Mouse (Mus musculus): Measurements from ENCODE around the gene Wdr93. TPM values are rescaled to one million over a fixed set of nuclear protein-coding genes. Genes with fewer than 3 reads are reported as not detected.

Gene Wdr93
- 0.05 and 0.10 TPM in 2 replicates for polyA plus RNA-seq (2012; rRNA removed)

DNA sequence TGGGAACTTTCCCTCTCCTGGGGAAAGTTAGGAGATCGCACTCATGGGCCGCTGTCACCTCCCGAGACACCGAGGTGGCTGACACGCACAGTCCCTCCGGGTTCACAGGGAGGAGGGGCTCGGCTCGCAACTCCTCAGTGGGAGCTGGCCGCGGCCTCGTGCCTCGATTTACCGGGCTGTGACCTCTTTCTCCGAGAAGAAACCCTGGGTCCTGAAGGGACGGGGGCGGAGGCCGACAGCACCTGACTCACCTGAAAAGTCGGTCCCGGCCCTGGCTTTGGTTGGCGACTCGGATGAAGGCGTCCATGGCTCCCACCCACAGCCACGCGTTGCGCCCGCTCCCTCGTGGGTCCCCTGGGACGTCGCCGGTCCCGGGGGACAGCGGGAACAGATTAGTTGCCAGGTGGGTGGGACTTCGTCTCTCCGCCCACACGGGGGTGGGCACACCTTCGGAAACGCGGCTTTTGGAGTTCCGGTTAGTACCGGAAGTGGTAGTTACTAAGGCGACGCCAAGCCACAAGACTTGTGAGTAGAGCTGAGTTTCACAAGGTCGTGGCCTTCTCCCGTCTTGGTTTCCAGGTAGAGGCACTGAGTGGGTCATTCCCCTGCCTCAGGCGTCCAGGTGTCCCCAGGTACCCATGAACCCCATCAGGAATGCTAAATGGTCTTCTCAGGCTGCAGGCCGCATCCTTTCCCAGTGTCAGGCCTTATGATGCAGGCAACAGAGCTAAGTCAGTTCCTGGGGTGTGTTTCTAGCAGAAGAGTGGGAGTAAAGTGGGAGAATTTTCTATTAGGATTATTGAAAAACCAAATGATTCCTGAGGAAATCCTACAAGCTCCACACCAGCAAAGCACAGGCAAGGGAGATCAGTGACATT lies at the start of gene Wdr93, which contains the start of gene Pex11a:
Gene Wdr93 (plus strand): TSS at position 505 of the 878 bp plus-strand sequence.
Gene Pex11a (minus strand): TSS at position 473 of the 878 bp plus-strand sequence.
- peak; percentile 80 for DNase-seq (ENCODE audit: low read depth, low spot score)
- WGBS, result 4% methylated on average over 46 of the region's 46 CpGs

- no peak for DNase-seq (ENCODE audit: low read depth, low spot score)
- WGBS, result 72% methylated on average over 8 of the region's 8 CpGs
Measured at GRCm38 (mm10) chr7:79696495-79696894, 46.5 kb upstream of the Wdr93 start.

GRCm38 (mm10) chr7:79702755-79703154 lies 40.2 kb upstream of the Wdr93 start:
- DNase-seq (ENCODE audit: low read depth, low spot score), result no peak
- WGBS, result 84% methylated on average over 16 of the region's 16 CpGs

DNA sequence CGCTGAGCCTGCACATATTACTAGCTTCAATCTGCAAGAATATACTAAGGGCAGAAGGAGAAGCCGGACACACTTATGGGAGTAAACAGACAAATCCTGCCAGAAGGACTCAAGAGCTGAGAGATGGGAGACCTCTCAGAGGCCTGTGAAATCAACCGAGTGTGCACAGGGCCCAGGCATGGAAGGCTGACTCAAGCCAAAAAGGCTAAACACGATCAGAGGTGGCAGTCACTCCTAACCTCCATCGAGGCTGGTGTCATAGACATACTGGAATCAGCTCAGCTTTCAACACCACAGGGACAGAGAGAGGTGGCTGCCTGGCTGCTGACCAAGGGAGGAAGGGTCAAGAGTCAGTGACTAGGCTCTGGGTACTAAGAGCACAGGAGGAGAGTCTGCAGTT lies 37.8 kb upstream of the Wdr93 start:
- 84% methylated on average over 5 of the region's 5 CpGs for WGBS
- DNase-seq (ENCODE audit: low read depth, low spot score), result no peak

DNA sequence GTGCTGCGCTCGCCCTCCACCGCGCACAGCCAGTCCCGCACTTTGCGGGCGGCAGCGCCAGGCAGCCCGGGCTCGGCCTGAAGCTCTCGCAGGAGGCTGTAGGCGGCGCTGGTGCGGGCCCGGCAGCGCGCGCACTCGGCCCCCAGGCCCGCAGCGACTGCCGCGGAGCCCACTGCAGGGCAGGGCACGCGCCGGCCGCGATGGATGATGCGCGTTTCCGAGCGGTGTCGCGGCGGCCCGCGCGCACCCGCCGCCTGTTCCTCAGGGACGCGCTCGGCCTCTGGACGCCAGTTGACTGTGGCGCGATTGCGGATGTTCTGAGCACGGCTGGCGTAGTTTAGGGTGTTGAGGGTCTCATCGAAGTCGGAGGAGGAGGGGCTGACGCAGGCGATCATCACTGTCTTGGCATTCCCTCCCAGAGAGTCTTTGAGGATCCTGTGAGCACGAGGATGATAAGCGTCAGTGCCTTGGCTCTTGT lies 32.8 kb upstream of the Wdr93 start:
- no peak for DNase-seq (ENCODE audit: low read depth, low spot score)
- WGBS, result 11% methylated on average over 55 of the region's 55 CpGs

GRCm38 (mm10) chr7:79710831-79711230 lies 32.1 kb upstream of the Wdr93 start:
- no peak for DNase-seq (ENCODE audit: low read depth, low spot score)
- 70% methylated on average over 17 of the region's 17 CpGs for WGBS

- under 1% methylated on average over 55 of the region's 55 CpGs for WGBS
- DNase-seq (ENCODE audit: low read depth, low spot score), result no peak
Measured at GRCm38 (mm10) chr7:79715187-79715981, 27.6 kb upstream of the Wdr93 start, which contains the start of gene Kif7. TSS of gene Kif7 (minus strand) at chr7:79715720.

DNA sequence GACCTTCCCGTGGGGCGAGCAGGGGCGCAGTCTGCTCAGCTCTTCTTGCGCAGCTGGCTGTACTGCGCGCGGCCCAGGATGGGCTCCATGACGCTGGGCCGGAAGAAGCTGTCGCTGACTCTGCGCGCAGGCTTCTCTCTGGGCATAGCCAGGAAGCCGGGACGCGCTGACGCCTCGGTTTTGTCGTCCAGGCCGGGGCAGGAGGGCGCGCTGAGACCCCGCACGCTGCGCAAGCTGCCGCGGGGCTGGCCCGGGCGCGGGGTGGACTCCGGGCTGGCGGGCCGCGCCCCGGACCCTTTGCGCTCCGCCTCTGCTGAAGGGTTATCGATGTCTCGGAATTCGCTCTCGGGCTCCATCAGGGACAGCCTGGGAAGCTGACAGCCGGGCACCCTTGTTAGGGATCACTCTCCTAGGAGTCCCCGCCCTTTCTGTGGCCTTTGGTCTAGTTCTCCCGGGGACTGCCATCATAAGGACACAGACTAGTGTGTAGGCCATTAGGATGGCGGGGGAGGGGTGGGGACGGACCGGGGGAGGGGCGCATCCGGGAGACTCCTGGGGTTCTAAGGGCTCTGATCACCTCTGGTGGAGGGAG lies 21.5 kb upstream of the Wdr93 start:
- under 1% methylated on average over 48 of the region's 48 CpGs for WGBS
- DNase-seq (ENCODE audit: low read depth, low spot score), result no peak

DNA sequence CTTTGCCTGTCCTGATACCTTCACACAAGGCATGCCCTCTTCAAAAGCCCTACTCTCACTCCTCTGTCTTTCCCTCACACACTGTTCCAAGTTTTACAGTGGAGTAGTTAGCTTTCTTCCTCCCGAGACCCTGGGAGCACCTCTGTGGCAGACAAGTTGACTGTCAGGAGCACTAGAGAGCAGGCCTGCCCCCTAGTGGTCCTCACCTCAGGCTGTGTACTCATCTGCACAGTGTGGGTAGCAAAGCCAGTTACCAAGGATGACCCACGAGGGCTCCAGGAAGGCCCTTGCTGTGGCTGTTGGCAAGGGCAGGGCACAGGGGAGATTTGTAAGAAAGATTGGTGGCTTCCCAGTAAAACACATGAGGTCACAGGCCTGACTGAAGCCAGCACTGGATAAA lies 15.9 kb upstream of the Wdr93 start:
- peak; percentile 22 for DNase-seq (ENCODE audit: low read depth, low spot score)

GRCm38 (mm10) chr7:79728219-79728618 lies 14.7 kb upstream of the Wdr93 start:
- DNase-seq (ENCODE audit: low read depth, low spot score), result peak; percentile 21
- WGBS, result 35% methylated on average over 6 of the region's 6 CpGs

More for the DNA sequence above, 15.9 kb upstream of the Wdr93 start:
- 5% methylated on average over 2 of the region's 2 CpGs for WGBS

DNA sequence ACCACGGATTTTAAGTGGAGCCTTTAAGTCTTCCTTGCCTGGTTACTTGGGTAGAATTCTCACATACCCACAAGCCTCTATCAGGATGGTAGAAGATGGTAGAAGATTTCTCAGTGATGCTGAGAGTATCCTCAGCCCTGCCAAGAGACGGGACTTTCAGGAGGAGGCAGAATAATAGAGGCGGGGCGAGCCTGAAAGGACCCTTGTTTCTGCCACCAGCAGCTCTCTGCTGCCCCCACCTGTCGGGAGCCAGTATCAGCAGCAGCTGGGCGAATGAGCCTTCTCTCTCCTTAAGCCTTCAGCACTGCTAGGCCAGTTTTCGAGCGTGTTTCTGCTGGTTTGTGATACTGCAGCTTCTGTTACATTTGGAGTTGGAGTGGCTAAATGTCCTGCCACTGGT lies 13.8 kb upstream of the Wdr93 start:
- 5% methylated on average over 8 of the region's 8 CpGs for WGBS
- DNase-seq (ENCODE audit: low read depth, low spot score), result no peak

DNA sequence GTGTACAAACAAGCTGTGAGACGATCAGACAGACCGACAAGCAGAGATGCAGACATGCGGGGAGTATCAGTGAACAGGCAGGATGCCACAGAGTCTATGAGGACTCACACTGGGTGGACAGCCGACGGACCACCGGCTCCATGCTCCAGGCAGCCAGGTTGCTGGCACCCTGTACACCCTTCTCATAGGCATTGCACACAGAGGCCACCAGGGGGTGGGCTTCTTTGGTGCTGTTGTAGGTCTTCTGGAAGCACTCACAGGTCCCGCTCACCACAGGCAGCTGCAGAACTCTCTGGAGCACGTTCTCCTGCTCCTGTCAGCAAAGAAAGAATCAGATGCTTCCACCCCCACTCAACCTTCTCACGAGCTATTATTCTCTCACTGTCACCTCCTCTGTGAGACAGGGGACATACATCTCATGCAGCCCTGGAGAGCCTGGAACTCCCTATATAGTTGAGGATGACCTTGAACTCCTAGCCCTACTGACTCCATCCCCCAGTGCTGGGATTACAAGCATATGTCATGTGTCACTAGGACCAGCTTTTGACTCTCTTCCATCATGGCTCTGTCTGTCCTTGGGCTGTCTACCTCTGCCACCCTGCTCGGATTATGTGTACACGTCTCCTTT lies 13.1 kb upstream of the Wdr93 start:
- no peak for DNase-seq (ENCODE audit: low read depth, low spot score)
- 67% methylated on average over 11 of the region's 11 CpGs for WGBS

GRCm38 (mm10) chr7:79731438-79731837 lies 11.5 kb upstream of the Wdr93 start:
- no peak for DNase-seq (ENCODE audit: low read depth, low spot score)
- WGBS, result 89% methylated on average over 13 of the region's 13 CpGs

DNA sequence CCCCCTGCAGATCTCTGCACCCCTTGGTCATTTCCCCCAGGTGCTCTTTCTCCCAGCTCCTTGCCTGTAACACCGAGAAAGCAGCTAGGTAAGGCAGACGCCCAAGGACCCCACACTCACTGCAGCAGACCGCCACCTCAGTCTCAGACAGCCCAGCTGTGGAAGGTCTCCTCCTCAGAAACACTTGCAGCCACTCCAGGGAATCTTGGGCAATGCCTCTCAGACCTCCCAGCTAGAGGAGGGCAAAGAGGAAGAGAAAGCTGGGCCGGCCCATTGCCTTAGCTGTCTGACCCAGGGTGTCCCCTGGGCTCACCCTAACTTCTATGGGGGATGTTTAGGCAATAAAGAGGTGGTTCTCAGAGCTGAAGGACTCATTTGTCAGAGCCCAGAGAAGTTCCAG lies 10.3 kb upstream of the Wdr93 start, which contains the start of gene Plin1:
Gene Plin1 (minus strand): TSS at position 282 of the 400 bp plus-strand sequence.
- DNase-seq (ENCODE audit: low read depth, low spot score), result no peak
- 84% methylated on average over 4 of the region's 4 CpGs for WGBS

- peak; percentile 89 for DNase-seq (ENCODE audit: low read depth, low spot score)
- WGBS, result 20% methylated on average over 8 of the region's 8 CpGs
Measured at GRCm38 (mm10) chr7:79734563-79734962, 8.4 kb upstream of the Wdr93 start.

DNA sequence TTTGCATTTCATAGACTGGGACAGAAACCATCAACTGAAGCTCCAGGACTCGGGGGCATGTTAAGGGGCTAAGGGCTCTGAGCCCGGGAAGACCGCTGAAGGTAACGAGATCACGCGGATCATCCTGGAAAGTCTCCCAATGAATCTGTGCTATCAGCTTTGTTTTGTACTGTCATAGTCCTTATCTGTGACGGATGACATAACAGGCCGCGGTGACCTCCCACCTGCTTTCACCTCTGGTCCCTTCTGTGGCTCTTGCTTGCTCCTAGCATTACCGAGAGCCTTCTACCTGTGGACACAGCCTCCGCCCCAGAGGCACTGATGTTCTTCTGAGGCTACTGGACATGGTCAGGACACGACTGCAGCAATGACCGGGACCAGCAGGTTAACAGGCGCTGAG lies 6.5 kb upstream of the Wdr93 start:
- DNase-seq (ENCODE audit: low read depth, low spot score), result no peak
- WGBS, result 94% methylated on average over 14 of the region's 14 CpGs

DNA sequence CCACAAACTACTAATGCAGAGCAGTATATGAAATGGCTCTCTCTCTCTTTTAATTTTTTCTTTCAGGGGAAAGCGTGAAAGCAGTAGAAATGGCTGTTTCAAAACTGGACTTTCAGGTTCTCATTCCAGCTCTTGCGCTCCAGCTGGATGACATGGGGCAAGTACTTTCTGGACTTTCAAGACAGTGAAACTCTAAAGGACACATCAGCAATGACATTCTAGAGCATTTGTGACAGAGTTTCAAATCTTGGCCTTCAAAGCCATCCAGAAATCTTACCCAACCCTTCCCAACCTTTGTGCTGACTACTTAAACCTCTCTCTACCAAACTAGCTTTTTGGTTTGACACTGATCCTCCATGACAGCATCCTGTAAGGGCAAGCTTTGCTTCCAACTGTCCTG lies 4.0 kb upstream of the Wdr93 start:
- DNase-seq (ENCODE audit: low read depth, low spot score), result no peak
- WGBS, result 80% methylated on average over 2 of the region's 2 CpGs

DNA sequence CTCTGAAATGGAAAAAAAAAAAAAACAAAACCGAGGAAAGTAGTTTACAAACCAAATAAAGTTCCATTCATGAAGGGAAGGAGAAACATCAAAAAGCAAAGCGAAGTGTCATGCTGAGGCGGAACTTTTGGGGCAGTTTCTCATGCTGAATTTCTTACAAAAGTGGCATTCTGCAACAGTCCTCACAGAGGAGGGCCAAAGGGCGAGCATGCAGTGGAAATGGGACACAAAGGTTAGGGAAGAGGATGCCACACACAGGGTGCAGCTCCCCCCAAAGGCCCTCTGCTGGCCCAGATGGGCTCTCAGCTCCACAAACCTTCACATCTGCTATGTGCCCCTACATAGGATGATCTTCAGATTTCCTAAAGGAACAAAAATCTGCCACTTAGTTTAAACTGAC lies 2.7 kb upstream of the Wdr93 start:
- 79% methylated on average over 4 of the region's 4 CpGs for whole genome bisulfite sequencing
- no peak for DNase-seq (ENCODE audit: low read depth, low spot score)

DNA sequence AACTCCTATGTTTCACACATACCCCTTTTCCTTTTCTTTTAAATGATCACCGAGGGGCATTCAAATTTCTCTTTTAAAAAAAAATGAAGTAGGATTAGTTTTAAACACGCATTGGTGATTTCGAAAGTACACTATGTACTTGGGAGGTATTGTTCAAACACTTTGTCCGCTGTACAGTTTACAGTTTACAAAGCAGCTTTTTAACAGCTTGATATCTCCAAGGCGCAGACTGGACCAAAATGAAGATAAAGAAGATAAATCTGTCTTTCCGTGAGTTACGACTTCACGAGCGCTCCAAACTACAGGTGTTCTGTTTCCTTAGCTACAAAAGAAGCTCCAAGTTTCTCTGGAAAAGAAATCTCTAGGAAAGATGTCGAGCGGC lies 695 bp upstream of the Wdr93 start:
- WGBS, result 3% methylated on average over 11 of the region's 11 CpGs
- no peak for DNase-seq (ENCODE audit: low read depth, low spot score)

DNA sequence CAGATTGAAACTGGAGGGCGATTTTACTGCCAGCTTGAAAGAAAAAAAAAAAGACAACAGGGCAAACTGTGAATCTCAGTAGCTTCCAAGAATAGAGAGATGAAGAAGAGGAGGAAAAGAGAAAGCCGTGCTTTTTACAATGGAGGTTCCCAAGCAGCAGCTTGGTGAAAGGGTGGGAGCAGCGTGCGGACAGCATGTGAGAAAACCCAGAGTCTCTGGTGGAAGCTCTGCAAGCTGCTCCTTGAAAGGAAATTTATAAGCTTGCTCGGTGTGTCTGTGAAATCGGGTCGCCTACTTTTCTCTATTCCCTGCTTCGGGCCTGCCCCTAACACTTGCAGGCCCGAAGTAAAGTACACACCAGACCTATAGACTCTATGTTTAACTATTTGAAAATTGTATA lies 1.1 kb downstream of the Wdr93 start:
- WGBS, result 91% methylated on average over 9 of the region's 9 CpGs
- no peak for DNase-seq (ENCODE audit: low read depth, low spot score)

All from large intestine, adult 2 months (tissue).